Mouse (Mus musculus) hindbrain, embryonic 14.5 days (tissue): Measurements from ENCODE around the gene Cep70. TPM values are rescaled to one million over a fixed set of nuclear protein-coding genes. Genes with fewer than 3 reads are reported as not detected.

Experiments
- ATAC-seq: fragments of 200-750 bp; cut with Nextera tagmentation; 2 replicates; pipeline ENCODE4 v1.8.0; 2017; ENCODE audit warnings: moderate number of reproducible peaks, mild to moderate bottlenecking, moderate TSS enrichment, moderate library complexity; ENCODE audit not compliant: low FRiP score
- DNase-seq: peaks from one replicate; pipeline ENCODE4 v3.0.0-alpha.2; 2015; ENCODE audit warnings: low spot score
- H3K27ac ChIP-seq: fragments of 300-500 bp; sonication (generic); 2 replicates; pipeline ENCODE4 v1.5.1; 2014; ENCODE audit warnings: mild to moderate bottlenecking, moderate library complexity
- H3K27me3 ChIP-seq: fragments of 300-500 bp; sonication (generic); 2 replicates; pipeline ENCODE4 v1.6.1; 2014; ENCODE audit warnings: mild to moderate bottlenecking, low read length, mixed read lengths; ENCODE audit not compliant: control insufficient read depth, insufficient read depth
- H3K36me3 ChIP-seq: fragments of 300-500 bp; sonication (generic); replicated peaks from 2 replicates; pipeline ENCODE4 v1.6.1; 2014; ENCODE audit not compliant: control insufficient read depth, insufficient read depth
- H3K4me1 ChIP-seq: fragments of 300-500 bp; sonication (generic); replicated peaks from 2 replicates; pipeline ENCODE4 v1.6.1; 2014; ENCODE audit warnings: antibody characterized with exemption, low read length, mixed read lengths; ENCODE audit not compliant: control insufficient read depth, insufficient read depth
- H3K4me2 ChIP-seq: fragments of 300-500 bp; sonication (generic); replicated peaks from 2 replicates; pipeline ENCODE4 v1.6.1; 2014; ENCODE audit warnings: mild to moderate bottlenecking, moderate library complexity
- H3K4me3 ChIP-seq: fragments of 300-500 bp; sonication (generic); replicated peaks from 2 replicates; pipeline ENCODE4 v1.5.1; 2014; ENCODE audit warnings: mild to moderate bottlenecking, low read length
- H3K9ac ChIP-seq: fragments of 300-500 bp; sonication (generic); 2 replicates; pipeline ENCODE4 v1.6.1; 2014
- H3K9me3 ChIP-seq: fragments of 300-500 bp; sonication (generic); 2 replicates; pipeline ENCODE4 v1.6.1; 2016; ENCODE audit warnings: low read length; ENCODE audit not compliant: control insufficient read depth
- WGBS: fragments of 180-500 bp; shearing (Covaris S2); extraction: QIAGEN DNeasy Blood & Tissue Kit; methylation state at CpG from one replicate; pipeline ENCODE4 v1.1.7; 2014; 5-methylcytosine and 5-hydroxymethylcytosine counted together
- polyA plus RNA-seq: library from polyadenylated mRNA; unstranded; fragments of >200 nt; fragmentation: Nextera tagmentation; extraction: Ambion mirVana; gene quantifications from 2 replicates; pipeline ENCODE4 v1.2.1, GENCODE M21; 2014

Cep70 gene
- polyA plus RNA-seq, 1 experiment from 2014 or later, result 55.0 TPM

- DNase-seq, result no peak
- Histone ChIP-seq H3K36me3 (no peaks in the 10 kb centered on the region), H3K4me1 (no peaks in the 10 kb centered on the region), H3K9me3 (no peaks in the 10 kb centered on the region), H3K4me2 (no peak overlapping the region), H3K9ac (no peak overlapping the region), H3K27ac (no peak overlapping the region), H3K4me3 (no peak overlapping the region), H3K27me3 (no peaks in the 10 kb centered on the region)
- no peak for ATAC-seq
- 95% methylated on average over 1 of the region's 1 CpGs for WGBS
Observed at GRCm38 (mm10) chr9:99239256-99239655, 3.9 kb upstream of the Cep70 start.

GRCm38 (mm10) chr9:99240571-99240970 is 2.6 kb upstream of the Cep70 start:
- no peak for ATAC-seq
- Histone ChIP-seq H3K27ac (no peak overlapping the region), H3K9me3 (no peaks in the 10 kb centered on the region), H3K4me3 (no peak overlapping the region), H3K27me3 (no peaks in the 10 kb centered on the region), H3K36me3 (no peaks in the 10 kb centered on the region), H3K9ac (no peak overlapping the region), H3K4me1 (no peaks in the 10 kb centered on the region; the same call in 1 of the 2 replicates), H3K4me2 (no peak overlapping the region)
- WGBS, result 77% methylated on average over 5 of the region's 5 CpGs
- no peak for DNase-seq

DNA sequence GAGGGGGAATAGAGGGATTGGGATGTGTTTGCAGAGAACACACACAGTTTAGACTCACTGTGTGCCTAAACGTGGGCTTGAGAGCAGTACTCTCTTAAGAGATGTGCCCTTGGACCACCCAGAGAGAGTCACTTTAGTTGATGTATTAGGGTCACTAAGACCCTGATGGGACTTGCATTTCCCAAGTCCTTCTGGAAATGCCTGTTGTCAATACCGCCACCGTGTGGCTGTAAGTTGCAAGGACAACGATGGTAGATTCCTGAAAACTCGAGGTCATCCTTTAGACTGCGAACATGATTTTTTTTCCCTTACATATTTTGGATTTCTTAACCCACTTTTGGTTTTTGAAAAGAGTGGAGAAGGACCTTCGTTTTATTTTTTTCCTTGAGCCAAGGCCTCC is 1.1 kb upstream of the Cep70 start:
- Histone ChIP-seq H3K27me3 (no peaks in the 10 kb centered on the region), H3K9ac (no peak overlapping the region), H3K9me3 (no peaks in the 10 kb centered on the region), H3K4me2 (peak overlapping the region; percentile 48; the same call in 1 of the 2 replicates), H3K36me3 (no peaks in the 10 kb centered on the region), H3K4me1 (no peaks in the 10 kb centered on the region; the same call in 1 of the 2 replicates), H3K27ac (no peak overlapping the region), H3K4me3 (no peak overlapping the region)
- ATAC-seq (no peak), DNase-seq (peak; percentile 89)
- WGBS, result 4% methylated on average over 7 of the region's 7 CpGs

GRCm38 (mm10) chr9:99242533-99243189 is 506 bp upstream of the Cep70 start:
- no peak overlapping the region for H3K27ac ChIP-seq

DNA sequence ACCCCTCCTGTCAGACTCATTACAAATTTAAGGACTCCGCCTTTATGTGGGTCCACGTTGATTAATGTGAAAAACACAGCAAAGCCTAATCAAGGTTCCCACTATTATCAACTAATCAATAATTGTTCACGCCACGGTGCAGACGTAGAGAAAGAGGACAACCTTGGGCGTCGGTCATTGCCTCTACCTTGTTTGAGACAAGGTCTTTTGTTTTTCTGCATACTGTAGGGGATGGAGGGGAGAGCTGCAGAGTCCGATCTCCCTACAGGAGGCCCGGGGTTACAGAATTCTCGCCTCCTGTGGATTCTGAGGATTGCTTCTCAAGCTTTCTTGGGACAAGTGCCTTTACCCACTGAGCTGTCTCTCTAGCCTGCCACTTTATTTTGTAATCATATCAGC is 727 bp downstream of the Cep70 start:
- peak overlapping the region; percentile 48 for H3K4me2 ChIP-seq
- no peaks in the 10 kb centered on the region for H3K27me3 ChIP-seq
- 3% methylated on average over 10 of the region's 10 CpGs for WGBS
- peak overlapping the region; percentile 88 for H3K4me3 ChIP-seq
- peak overlapping the region; percentile 80 for H3K9ac ChIP-seq
- peak overlapping the region; percentile 92 for H3K27ac ChIP-seq
- H3K9me3 ChIP-seq, result no peaks in the 10 kb centered on the region
- no peaks in the 10 kb centered on the region; the same call in 1 of the 2 replicates for H3K4me1 ChIP-seq
- ATAC-seq, result peak; percentile 25; the same call in 1 of the 2 replicates
- DNase-seq, result peak; percentile 56
- no peaks in the 10 kb centered on the region; the same call in 1 of the 2 replicates for H3K36me3 ChIP-seq

More at GRCm38 (mm10) chr9:99242533-99243189, 506 bp upstream of the Cep70 start:
- ATAC-seq (peak; percentile 73), DNase-seq (no peak)
- H3K9ac ChIP-seq, result peak overlapping the region; percentile 80
- peak overlapping the region; percentile 48 for H3K4me2 ChIP-seq
- peak overlapping the region; percentile 88 for H3K4me3 ChIP-seq
- WGBS, result 8% methylated on average over 17 of the region's 17 CpGs
- no peaks in the 10 kb centered on the region; the same call in 1 of the 2 replicates for H3K36me3 ChIP-seq
- H3K9me3 ChIP-seq, result no peaks in the 10 kb centered on the region
- no peaks in the 10 kb centered on the region; the same call in 1 of the 2 replicates for H3K4me1 ChIP-seq
- H3K27me3 ChIP-seq, result no peaks in the 10 kb centered on the region

DNA sequence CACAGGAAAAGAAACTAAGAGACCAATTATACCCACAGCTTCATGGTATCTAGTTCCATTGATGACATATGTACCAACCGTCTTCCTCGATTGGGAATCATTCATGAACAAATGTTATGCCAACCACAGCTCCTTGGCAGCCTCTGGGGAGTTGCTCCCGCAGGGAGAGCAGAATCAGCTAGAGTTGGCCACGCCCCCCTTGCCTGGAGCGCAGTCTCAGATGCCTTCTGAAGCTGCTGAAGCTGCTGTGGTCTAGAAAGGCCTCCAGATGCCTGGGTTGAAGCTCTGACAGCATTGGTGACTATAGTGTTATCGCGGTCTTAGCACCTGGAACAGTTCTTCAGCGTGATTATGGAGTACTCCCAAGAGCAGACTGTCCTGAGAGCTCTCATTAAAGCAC is 5.1 kb downstream of the Cep70 start:
- Histone ChIP-seq H3K4me2 (no peak overlapping the region), H3K27ac (no peak overlapping the region), H3K36me3 (peaks cover 8% of the 10 kb centered on the region; the same call in 1 of the 2 replicates), H3K4me3 (no peak overlapping the region), H3K9ac (no peak overlapping the region), H3K27me3 (no peaks in the 10 kb centered on the region), H3K9me3 (no peaks in the 10 kb centered on the region), H3K4me1 (no peaks in the 10 kb centered on the region; the same call in 1 of the 2 replicates)
- ATAC-seq (no peak), DNase-seq (no peak)
- WGBS, result 58% methylated on average over 8 of the region's 8 CpGs

DNA sequence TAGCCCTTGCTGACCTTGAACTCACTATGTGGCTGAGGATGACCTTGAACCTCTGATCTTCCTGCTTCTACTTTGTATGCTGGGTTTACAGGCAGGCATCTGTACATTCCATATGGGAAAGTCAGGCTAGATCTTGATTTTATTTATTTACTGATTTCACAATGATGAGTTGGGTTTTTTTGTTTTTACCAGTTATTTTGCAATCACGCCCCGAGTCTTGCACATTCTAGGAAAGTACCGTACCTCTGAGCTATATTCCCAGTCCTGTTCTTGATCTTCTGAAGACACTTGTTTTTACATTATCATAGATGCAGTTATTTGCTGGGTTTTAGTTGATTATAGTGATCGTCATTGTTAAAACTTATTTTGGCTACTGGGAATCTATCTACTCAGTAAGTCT is 5.7 kb downstream of the Cep70 start:
- no peak overlapping the region for H3K9ac ChIP-seq
- peaks cover 13% of the 10 kb centered on the region for H3K36me3 ChIP-seq
- H3K27ac ChIP-seq, result no peak overlapping the region
- H3K4me2 ChIP-seq, result no peak overlapping the region
- no peaks in the 10 kb centered on the region for H3K27me3 ChIP-seq
- no peaks in the 10 kb centered on the region for H3K9me3 ChIP-seq
- DNase-seq, result no peak
- WGBS, result 98% methylated on average over 4 of the region's 4 CpGs
- no peak overlapping the region for H3K4me3 ChIP-seq
- no peak for ATAC-seq
- H3K4me1 ChIP-seq, result no peaks in the 10 kb centered on the region; the same call in 1 of the 2 replicates

GRCm38 (mm10) chr9:99253861-99254260 is 10.7 kb downstream of the Cep70 start:
- no peak for ATAC-seq
- Histone ChIP-seq H3K27ac (no peak overlapping the region), H3K36me3 (peaks cover 57% of the 10 kb centered on the region), H3K4me1 (no peaks in the 10 kb centered on the region), H3K4me2 (no peak overlapping the region), H3K9ac (no peak overlapping the region), H3K9me3 (no peaks in the 10 kb centered on the region), H3K4me3 (no peak overlapping the region), H3K27me3 (no peaks in the 10 kb centered on the region)
- WGBS, result 91% methylated on average over 10 of the region's 10 CpGs
- DNase-seq, result no peak

- H3K4me2 ChIP-seq, result no peak overlapping the region
- H3K4me3 ChIP-seq, result no peak overlapping the region
- peaks cover 57% of the 10 kb centered on the region for H3K36me3 ChIP-seq
- ATAC-seq (no peak), DNase-seq (no peak)
- H3K9me3 ChIP-seq, result no peaks in the 10 kb centered on the region
- H3K9ac ChIP-seq, result no peak overlapping the region
- H3K27ac ChIP-seq, result no peak overlapping the region
- WGBS, result 97% methylated on average over 1 of the region's 1 CpGs
- no peaks in the 10 kb centered on the region for H3K27me3 ChIP-seq
- no peaks in the 10 kb centered on the region for H3K4me1 ChIP-seq
Observed at GRCm38 (mm10) chr9:99256206-99256605, 13.0 kb downstream of the Cep70 start.
